Mouse (Mus musculus): ENCODE measurements around the gene Trim61.

DNA sequence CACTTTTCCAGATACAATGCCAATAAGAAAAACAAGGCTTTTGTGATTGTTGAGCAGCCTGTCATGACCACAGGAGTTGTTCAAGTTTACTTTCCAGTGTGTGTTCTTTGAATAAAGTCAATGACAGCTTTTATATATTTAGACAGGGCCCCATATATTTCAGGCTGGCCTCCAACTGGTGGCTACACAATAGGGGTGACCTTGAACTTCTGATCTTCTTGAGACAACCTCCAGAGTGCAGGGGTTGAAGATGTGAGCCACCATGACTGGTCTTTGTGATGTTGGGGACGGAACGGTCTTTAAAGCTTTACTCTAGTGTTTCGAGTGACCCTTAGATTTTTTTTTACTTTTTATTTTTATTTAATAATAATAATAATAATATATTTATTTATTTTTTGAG lies 47.3 kb upstream of the Trim61 start:
- no peak for TF ChIP-seq GABPA (IDR thresholded peaks at IDR 0.05; ENCODE audit: low read depth, low read length)
- TF ChIP-seq USF2 (IDR thresholded peaks at IDR 0.05; ENCODE audit: borderline replicate concordance in 1 of 2, insufficient read depth in 1 of 2, low read depth in 1 of 2, low read length in 2 of 2): no peak
- TF ChIP-seq MEF2A (IDR thresholded peaks at IDR 0.05; ENCODE audit: extremely low read depth, insufficient replicate concordance, low read depth, low read length, poor library complexity, severe bottlenecking): no peak
- no peak for TF ChIP-seq RAD21 (IDR thresholded peaks at IDR 0.05; ENCODE audit: low read depth, low read length)
- no peak for TF ChIP-seq POLR2A (IDR thresholded peaks at IDR 0.05; ENCODE audit: control insufficient read depth in 1 of 2, insufficient read depth in 1 of 2, low read depth in 1 of 2, low read length in 2 of 2, poor library complexity in 1 of 2)
- no peak for TF ChIP-seq SMC3 (IDR thresholded peaks at IDR 0.05; ENCODE audit: low read depth, low read length)
- no peak for TF ChIP-seq GATA1 (IDR thresholded peaks at IDR 0.05; ENCODE audit: low read depth, low read length)
- no peak for TF ChIP-seq KAT2A (conservative IDR thresholded peaks at IDR 0.05; ENCODE audit: low read depth, low read length)
- TF ChIP-seq USF1 (IDR thresholded peaks at IDR 0.05; ENCODE audit: low read depth, low read length): no peak
- no peak for TF ChIP-seq EP300 (IDR thresholded peaks at IDR 0.05; ENCODE audit: low read depth in 1 of 2, low read length in 2 of 2)
- TF ChIP-seq CTCF (IDR thresholded peaks at IDR 0.05 in 2 of 3, conservative IDR thresholded peaks at IDR 0.05 in 1 of 3; ENCODE audit: control insufficient read depth in 1 of 3, insufficient read depth in 1 of 3, low read depth in 2 of 3, low read length in 3 of 3, poor library complexity in 1 of 3, severe bottlenecking in 1 of 3): no peak
- no peak for TF ChIP-seq SIN3A (IDR thresholded peaks at IDR 0.05; ENCODE audit: low read length)
